In genomic region chr9:51070801-51071200, GRCm38 (mm10) we compare ENCODE assay signal across 30 mouse cellular contexts. TPM values are rescaled to one million over a fixed set of nuclear protein-coding genes. Genes with fewer than 3 reads are reported as not detected.
"Had no signal": no experiment of that assay in that cellular context is flagged by ENCODE, and none has a peak within 500 bp of the region (broad histone marks: within the 10 kb centered on the region; RNA-seq: fewer than 3 reads in every experiment).

No protein-coding gene starts in this region.

- H3K4me1 ChIP-seq: liver, embryonic 15.5 days had no signal

- H3K4me3 ChIP-seq: layer of hippocampus, adult 2 months; limb, embryonic 10.5 days; limb, embryonic 13.5 days; liver, embryonic 12.5 days; liver, embryonic 15.5 days; lung, embryonic 15.5 days; megakaryocyte, embryonic 14.5 days had no signal

- H3K36me3 ChIP-seq: limb, embryonic 10.5 days; limb, embryonic 13.5 days; liver, embryonic 12.5 days; liver, embryonic 15.5 days; lung, embryonic 15.5 days had no signal

- H3K9me3 ChIP-seq: limb, embryonic 10.5 days; limb, embryonic 13.5 days; liver, embryonic 12.5 days; liver, embryonic 15.5 days; lung, embryonic 15.5 days; megakaryocyte, embryonic 14.5 days had no signal

- H3K27me3 ChIP-seq: limb, embryonic 13.5 days; lung, embryonic 15.5 days; megakaryocyte, embryonic 14.5 days had no signal

- H3K27ac ChIP-seq: kidney, postnatal 0 days; layer of hippocampus, adult 2 months; limb, embryonic 10.5 days; limb, embryonic 13.5 days; liver, embryonic 12.5 days; liver, embryonic 15.5 days; lung, embryonic 15.5 days; stomach, postnatal 0 days had no signal

- DNase-seq: kidney, postnatal 25 days; layer of hippocampus, adult 9-11 months; liver; lung, adult 18-20 months; lung, postnatal 10 days; lung, postnatal 36 days; midbrain, embryonic 14.5 days; right cerebral cortex, adult 18-20 months; right cerebral cortex, postnatal 14 days; right cerebral cortex, postnatal 4 days; thymus, postnatal 25 days had no signal

RNA-seq across cellular contexts. Expression of gene Btg4, which starts 10.1 kb away (rescaled TPM):
- total RNA-seq: layer of hippocampus, adult 2 months; layer of hippocampus, postnatal 25 days; left cerebral cortex, adult 18-20 months; left cerebral cortex, postnatal 25 days; midbrain, postnatal 0 days had no signal
- polyA plus RNA-seq: kidney, embryonic 14.5 days; kidney, postnatal 0 days; large intestine, adult 2 months; limb, embryonic 10.5 days; limb, embryonic 13.5 days; liver, embryonic 12.5 days; liver, embryonic 15.5 days; lung, embryonic 15.5 days; midbrain, embryonic 11.5 days; midbrain, embryonic 14.5 days; midbrain, postnatal 0 days; neural tube, embryonic 11.5 days; neural tube, embryonic 14.5 days; stomach, embryonic 14.5 days; stomach, postnatal 0 days had no signal

RNA-seq across cellular contexts. Expression of gene 4833427G06Rik, which starts 31.1 kb away (rescaled TPM):
- total RNA-seq: layer of hippocampus, adult 2 months; layer of hippocampus, postnatal 25 days; left cerebral cortex, adult 18-20 months; left cerebral cortex, postnatal 25 days; midbrain, postnatal 0 days had no signal
- polyA plus RNA-seq: kidney, embryonic 14.5 days; kidney, postnatal 0 days; large intestine, adult 2 months; limb, embryonic 13.5 days; liver, embryonic 12.5 days; liver, embryonic 15.5 days; midbrain, embryonic 11.5 days; midbrain, embryonic 14.5 days; neural tube, embryonic 11.5 days; stomach, embryonic 14.5 days; stomach, postnatal 0 days had no signal
